Mouse (Mus musculus) bone marrow, adult 2 months (tissue): ENCODE results near the gene Pias4.

Source experiments
- CTCF ChIP-seq: fragments of 200-500 bp; IDR thresholded peaks from 2 replicates; pipeline ENCODE4 v1.5.1; 2011; ENCODE audit warnings: low read length, control low read depth; ENCODE audit not compliant: control insufficient read depth, insufficient read depth
- POLR2A ChIP-seq: fragments of 200-500 bp; IDR thresholded peaks from 2 replicates; pipeline ENCODE4 v1.6.1; 2011; ENCODE audit warnings: low read depth, mild to moderate bottlenecking, control low read depth, low read length, borderline replicate concordance; ENCODE audit not compliant: control insufficient read depth

DNA sequence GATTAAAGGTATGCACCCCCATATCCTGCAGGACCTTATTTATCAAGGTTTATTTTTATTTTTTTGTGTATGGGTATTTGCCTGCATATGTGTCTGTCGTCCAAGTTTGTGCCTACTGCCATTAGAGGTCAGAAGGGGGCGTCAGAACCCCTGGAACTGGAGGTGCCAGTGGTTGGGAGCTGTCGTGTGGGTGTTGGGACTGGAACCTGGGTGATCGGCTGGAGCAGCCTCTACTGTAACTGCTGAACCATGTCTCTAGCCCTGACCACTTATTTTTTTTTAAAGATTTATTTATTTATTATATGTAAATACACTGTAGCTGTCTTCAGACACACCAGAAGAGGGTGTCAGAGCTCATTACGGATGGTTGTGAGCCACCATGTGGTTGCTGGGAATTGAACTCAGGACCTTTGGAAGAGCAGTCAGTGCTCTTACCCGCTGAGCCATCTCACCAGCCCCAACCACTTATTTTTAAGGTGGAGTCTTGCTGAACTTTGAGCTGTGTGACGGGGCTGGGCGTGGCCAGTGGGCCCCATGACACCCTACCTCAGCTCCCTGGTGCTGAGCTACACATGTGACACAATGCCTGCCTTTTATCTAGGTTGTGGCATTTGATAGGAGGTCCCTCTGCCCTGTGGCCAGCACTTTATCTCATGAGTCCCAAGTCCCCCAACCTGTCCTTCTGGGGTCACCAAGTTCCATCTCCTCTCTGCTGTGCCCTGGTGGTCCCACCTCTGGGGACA is 35.4 kb upstream of the Pias4 start:
- no peak for TF ChIP-seq CTCF
- no peak for TF ChIP-seq POLR2A
